Mouse (Mus musculus) lung, embryonic 14.5 days (tissue): ENCODE results near the gene Aprt. TPM values are rescaled to one million over a fixed set of nuclear protein-coding genes. Genes with fewer than 3 reads are reported as not detected.
A peak's percentile ranks its signal among the peaks of the same experiment; 100 is the strongest.

Source experiments
- ATAC-seq: fragments of 200-750 bp; cut with Nextera tagmentation; 2 replicates; pipeline ENCODE4 v1.8.0; 2017; ENCODE audit warnings: mild to moderate bottlenecking, moderate TSS enrichment, moderate library complexity; ENCODE audit not compliant: insufficient read depth
- DNase-seq: peaks from one replicate; pipeline ENCODE4 v3.0.0-alpha.2; 2015
- H3K27ac ChIP-seq: fragments of 300-500 bp; sonication (generic); 2 replicates; pipeline ENCODE4 v1.5.1; 2014; ENCODE audit warnings: low read depth, mild to moderate bottlenecking, moderate library complexity
- H3K27me3 ChIP-seq: fragments of 300-500 bp; sonication (generic); 2 replicates; pipeline ENCODE4 v1.6.1; 2014; ENCODE audit warnings: low read length, control low read depth; ENCODE audit not compliant: insufficient read depth
- H3K36me3 ChIP-seq: fragments of 300-500 bp; sonication (generic); 2 replicates; pipeline ENCODE4 v1.6.1; 2014; ENCODE audit warnings: control low read depth; ENCODE audit not compliant: insufficient read depth
- H3K4me1 ChIP-seq: fragments of 300-500 bp; sonication (generic); 2 replicates; pipeline ENCODE4 v1.6.1; 2014; ENCODE audit warnings: antibody characterized with exemption, control low read depth; ENCODE audit not compliant: insufficient read depth
- H3K4me2 ChIP-seq: fragments of 300-500 bp; sonication (generic); 2 replicates; pipeline ENCODE4 v1.6.1; 2014; ENCODE audit warnings: mild to moderate bottlenecking
- H3K4me3 ChIP-seq: fragments of 300-500 bp; sonication (generic); 2 replicates; pipeline ENCODE4 v1.5.1; 2014; ENCODE audit warnings: low read depth, low read length
- H3K9ac ChIP-seq: fragments of 300-500 bp; sonication (generic); 2 replicates; pipeline ENCODE4 v1.6.1; 2014
- H3K9me3 ChIP-seq: fragments of 300-500 bp; sonication (generic); 2 replicates; pipeline ENCODE4 v1.6.1; 2016; ENCODE audit warnings: low read depth, low read length, control low read depth
- CTCF ChIP-seq: IDR thresholded peaks from 2 replicates; pipeline ENCODE4 v1.5.1; 2016; ENCODE audit warnings: antibody characterized with exemption, low read depth
- WGBS: fragments of 180-500 bp; shearing (Covaris S2); extraction: QIAGEN DNeasy Blood & Tissue Kit; methylation state at CpG from one replicate; pipeline ENCODE4 v1.1.7; 2014; 5-methylcytosine and 5-hydroxymethylcytosine counted together
- polyA plus RNA-seq: library from polyadenylated mRNA; unstranded; fragments of >200 nt; fragmentation: Nextera tagmentation; extraction: Ambion mirVana; gene quantifications from 2 replicates; pipeline ENCODE4 v1.2.1, GENCODE M21; 2014

The Aprt gene
- polyA plus RNA-seq, 1 experiment from 2014 or later = 366 TPM

- Histone ChIP-seq H3K36me3 (peaks cover 9% of the 10 kb centered on the region; the same call in 1 of the 2 replicates), H3K9me3 (no peaks in the 10 kb centered on the region), H3K4me3 (no peak overlapping the region), H3K27ac (no peak overlapping the region), H3K4me1 (no peaks in the 10 kb centered on the region), H3K9ac (no peak overlapping the region), H3K4me2 (no peak overlapping the region), H3K27me3 (no peaks in the 10 kb centered on the region)
- WGBS = 33% methylated on average over 5 of the region's 7 CpGs
- peak; percentile 79 for TF ChIP-seq CTCF
- DNase-seq (peak; percentile 95), ATAC-seq (peak; percentile 13; the same call in 1 of the 2 replicates)
Observed at GRCm38 (mm10) chr8:122617947-122618546, 41.3 kb upstream of the Aprt start.

DNA sequence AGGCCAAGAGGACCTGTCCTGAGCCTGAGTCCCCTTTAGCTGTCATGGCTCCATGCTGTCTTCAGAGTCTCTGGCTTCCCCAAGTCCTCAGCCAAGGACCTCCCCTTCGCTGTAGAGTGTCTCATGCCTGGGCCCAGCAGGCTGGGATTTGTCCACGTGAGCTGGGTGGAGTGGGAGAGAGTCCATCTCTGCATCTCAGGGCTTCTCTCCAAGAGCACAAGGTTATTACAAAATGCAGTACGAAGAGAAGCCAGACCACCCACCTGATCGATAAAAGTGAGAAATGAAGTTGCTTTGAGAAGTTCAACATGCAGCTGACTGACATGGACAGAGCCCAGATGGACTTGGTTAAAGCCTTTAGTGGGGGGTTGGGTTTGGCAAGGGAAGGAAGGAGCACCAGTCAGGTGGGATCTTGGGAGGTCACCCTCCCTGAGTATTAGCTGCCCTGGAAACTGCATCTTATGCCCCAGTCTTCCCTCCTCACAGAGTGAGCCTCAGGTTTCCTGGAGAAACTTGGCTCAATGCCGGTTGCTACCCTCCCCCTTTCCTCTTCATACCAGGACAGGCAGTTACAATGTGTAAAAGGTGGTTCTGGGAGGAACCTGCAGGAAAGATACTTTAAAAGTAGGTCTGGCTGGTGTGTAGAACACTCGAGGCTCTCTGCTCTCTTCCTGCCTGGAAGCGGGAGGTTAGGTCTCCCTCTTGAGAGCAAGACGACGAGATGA, 39.6 kb upstream of the Aprt start:
- DNase-seq = peak; percentile 62
- Histone ChIP-seq H3K27ac (peak overlapping the region; percentile 18; the same call in 1 of the 2 replicates), H3K9ac (no peak overlapping the region), H3K4me2 (no peak overlapping the region), H3K27me3 (no peaks in the 10 kb centered on the region), H3K4me3 (no peak overlapping the region), H3K9me3 (no peaks in the 10 kb centered on the region), H3K36me3 (peaks cover 9% of the 10 kb centered on the region; the same call in 1 of the 2 replicates), H3K4me1 (0 out of 2 replicates have a peak, but pooled peaks cover 5% of the 10 kb centered on the region)
- 43% methylated on average over 9 of the region's 9 CpGs for WGBS
- ATAC-seq = no peak
- TF ChIP-seq CTCF = no peak

GRCm38 (mm10) chr8:122611295-122612133, 34.8 kb upstream of the Aprt start, which contains the start of the genes Galns and Trappc2l:
Gene Galns (minus strand): TSS chr8:122611463.
Gene Trappc2l (plus strand): TSS chr8:122611640.
- Histone ChIP-seq H3K4me2 (peak within 1 kb of the TSS; percentile 85), H3K9ac (peak within 1 kb of the TSS; percentile 75), H3K4me3 (peak within 1 kb of the TSS; percentile 71), H3K27me3 (no peaks in the 10 kb centered on the region), H3K27ac (peak within 1 kb of the TSS; percentile 77; the same call in 1 of the 2 replicates), H3K9me3 (no peaks in the 10 kb centered on the region), H3K4me1 (peaks cover 8% of the 10 kb centered on the region; the same call in 1 of the 2 replicates), H3K36me3 (peaks cover 9% of the 10 kb centered on the region; the same call in 1 of the 2 replicates)
- peak; percentile 100 for DNase-seq
- peak; percentile 95 for ATAC-seq
- TF ChIP-seq CTCF = peak; percentile 69
- WGBS = under 1% methylated on average over 57 of the region's 57 CpGs

DNA sequence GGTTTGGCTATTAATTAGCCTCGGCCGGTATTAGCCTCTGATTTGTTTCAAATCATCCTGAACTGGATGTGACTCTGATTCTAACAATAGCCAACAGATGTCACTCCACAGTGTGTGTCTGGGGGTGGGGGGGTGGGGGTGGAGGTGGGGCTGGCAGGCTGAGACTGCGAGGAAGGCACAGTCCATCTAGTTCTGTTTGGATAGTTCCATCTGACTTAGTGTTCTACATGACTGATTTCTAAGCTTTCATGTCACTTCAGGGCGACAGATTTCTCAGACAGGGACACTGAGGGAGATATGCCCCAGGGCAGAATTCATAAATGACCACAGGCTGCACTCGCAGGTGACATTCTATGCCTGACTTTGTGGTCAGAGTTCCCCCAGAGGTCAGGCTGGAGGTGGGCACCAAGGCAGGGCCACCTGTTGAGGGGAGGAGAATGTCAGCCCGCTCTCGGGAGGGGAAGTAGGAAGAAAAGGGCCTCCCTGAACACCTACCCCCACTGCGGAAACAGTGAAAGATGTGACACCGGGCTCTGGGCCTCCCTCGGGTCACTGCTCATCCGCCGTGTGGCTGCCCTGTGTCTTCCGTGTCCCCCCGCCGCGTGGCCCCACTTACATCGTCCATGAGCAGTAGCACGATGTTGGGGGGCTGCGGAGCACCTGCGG, 34.0 kb upstream of the Aprt start:
- Histone ChIP-seq H3K4me1 (peaks cover 8% of the 10 kb centered on the region; the same call in 1 of the 2 replicates), H3K9me3 (no peaks in the 10 kb centered on the region), H3K9ac (peak overlapping the region; percentile 75), H3K27ac (0 out of 2 replicates have a peak overlapping the region, but pooled peaks have one; percentile 46), H3K4me3 (peak overlapping the region; percentile 71), H3K36me3 (peaks cover 9% of the 10 kb centered on the region; the same call in 1 of the 2 replicates), H3K4me2 (peak overlapping the region; percentile 85), H3K27me3 (no peaks in the 10 kb centered on the region)
- DNase-seq (no peak), ATAC-seq (0 out of 2 replicates have a peak, but pooled peaks have one; percentile 1)
- 6% methylated on average over 20 of the region's 20 CpGs for WGBS
- TF ChIP-seq CTCF = no peak

DNA sequence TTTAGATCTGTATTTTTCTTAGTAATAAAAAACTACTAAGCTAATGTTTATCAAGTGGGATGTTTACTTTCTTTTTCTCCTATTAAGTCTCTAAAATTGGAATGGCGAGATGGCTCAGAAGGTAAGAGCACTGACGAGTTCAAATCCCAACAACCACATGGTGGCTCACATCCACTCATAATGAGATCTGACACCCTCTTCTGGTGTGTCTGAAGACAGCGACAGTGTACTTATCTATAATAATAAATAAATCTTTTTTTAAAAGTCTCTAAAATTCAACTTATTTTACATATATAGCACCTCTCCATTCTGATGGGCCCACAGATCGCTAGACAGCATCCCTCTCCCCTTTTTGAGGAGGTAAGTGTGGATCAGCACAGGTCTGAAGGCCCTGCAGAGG, 33.5 kb upstream of the Aprt start:
- H3K27me3 ChIP-seq = no peaks in the 10 kb centered on the region
- no peak for ATAC-seq
- DNase-seq = no peak
- H3K36me3 ChIP-seq = 0 out of 2 replicates have a peak, but pooled peaks cover 5% of the 10 kb centered on the region
- no peak for TF ChIP-seq CTCF
- no peak overlapping the region for H3K9ac ChIP-seq
- no peaks in the 10 kb centered on the region for H3K9me3 ChIP-seq
- peak overlapping the region; percentile 85 for H3K4me2 ChIP-seq
- H3K4me1 ChIP-seq = peaks cover 8% of the 10 kb centered on the region; the same call in 1 of the 2 replicates
- 50% methylated on average over 4 of the region's 4 CpGs for WGBS
- H3K27ac ChIP-seq = no peak overlapping the region
- peak overlapping the region; percentile 71; the same call in 1 of the 2 replicates for H3K4me3 ChIP-seq

- DNase-seq (no peak), ATAC-seq (no peak)
- no peaks in the 10 kb centered on the region for H3K9me3 ChIP-seq
- H3K36me3 ChIP-seq = no peaks in the 10 kb centered on the region
- peaks cover 3% of the 10 kb centered on the region; the same call in 1 of the 2 replicates for H3K4me1 ChIP-seq
- WGBS = 80% methylated on average over 11 of the region's 12 CpGs
- H3K9ac ChIP-seq = no peak overlapping the region
- H3K27me3 ChIP-seq = no peaks in the 10 kb centered on the region
- no peak overlapping the region for H3K4me3 ChIP-seq
- H3K27ac ChIP-seq = no peak overlapping the region
- no peak for TF ChIP-seq CTCF
- H3K4me2 ChIP-seq = no peak overlapping the region
Observed at GRCm38 (mm10) chr8:122606810-122607209, 30.1 kb upstream of the Aprt start.
